Mouse (Mus musculus) thymus, adult 18-20 months (tissue): Measurements from ENCODE around the gene Pdzd11.

ENCODE experiments used
- DNase-seq, 2 experiments: peaks; one replicate each; pipeline ENCODE4 v3.0.0; 2022; ENCODE audit warnings: mixed read lengths in 2 of 2

The Pdzd11 gene

DNA sequence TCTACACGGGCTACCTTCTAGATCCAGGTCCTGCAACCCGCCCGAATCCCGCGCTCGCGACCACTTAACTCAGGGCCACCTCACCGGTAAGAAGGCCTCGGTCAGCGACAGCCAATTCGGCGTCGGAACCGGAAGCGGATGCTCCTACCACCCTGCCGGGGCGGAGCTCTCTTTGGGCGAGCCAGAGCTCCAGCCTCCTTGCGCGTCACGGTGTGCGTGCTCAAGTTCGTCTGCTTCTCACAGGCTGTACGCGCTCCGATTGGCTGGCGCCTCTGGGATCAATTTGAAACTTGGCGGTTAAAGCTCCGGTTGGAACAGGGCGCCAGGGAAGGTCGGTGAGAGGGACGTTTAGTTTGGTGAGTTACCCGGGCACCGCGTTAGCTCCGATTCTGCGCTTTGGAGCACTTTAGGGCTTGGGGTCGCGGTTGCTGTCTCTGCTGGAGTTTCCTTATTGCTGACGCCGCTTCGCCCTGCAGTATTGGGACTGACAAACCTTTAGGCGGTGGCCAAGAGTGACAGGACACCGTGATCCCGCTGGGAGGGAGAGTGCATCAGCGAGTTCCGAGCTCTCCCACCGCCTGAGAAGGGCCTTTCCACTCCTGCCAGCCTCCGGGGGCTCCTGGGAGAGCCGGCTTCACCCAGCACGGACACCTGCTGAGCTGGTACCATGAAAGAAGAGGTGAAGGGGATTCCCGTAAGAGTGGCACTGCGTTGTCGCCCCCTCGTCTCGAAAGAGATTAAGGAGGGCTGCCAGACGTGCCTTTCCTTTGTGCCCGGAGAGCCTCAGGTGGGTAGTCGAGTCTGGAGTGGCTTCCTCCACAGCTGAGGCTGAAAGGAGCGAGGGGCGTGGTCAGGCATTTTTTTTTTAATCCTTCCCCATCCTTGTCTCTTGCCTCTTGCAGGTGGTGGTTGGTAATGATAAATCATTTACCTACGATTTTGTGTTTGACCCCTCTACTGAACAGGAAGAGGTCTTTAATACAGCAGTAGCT lies at the start of gene Pdzd11:
Gene Pdzd11 (minus strand): TSS at position 767 of the 992 bp plus-strand sequence.
- peak; percentile 83 to 84 for DNase-seq

DNA sequence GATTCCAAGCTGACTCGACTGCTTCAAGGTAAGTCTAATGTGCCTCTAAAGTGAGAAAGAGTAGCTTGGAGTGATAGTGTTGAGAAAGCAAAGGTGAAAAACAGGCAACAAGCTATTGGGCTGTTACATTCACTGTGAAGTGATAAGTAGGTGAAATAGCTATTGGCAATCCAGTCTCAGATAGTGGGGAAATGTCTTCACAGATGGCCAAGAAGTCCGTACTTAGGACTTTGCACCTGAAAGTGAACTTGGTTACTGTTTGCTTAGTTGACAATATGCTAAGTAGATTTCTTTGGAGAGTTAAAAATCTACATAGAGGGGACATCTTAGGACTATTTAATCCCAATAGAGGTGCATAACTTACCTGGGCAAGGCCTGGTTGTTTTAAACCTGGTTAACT lies 38.5 kb upstream of the Pdzd11 start:
- DNase-seq, result no peak

DNA sequence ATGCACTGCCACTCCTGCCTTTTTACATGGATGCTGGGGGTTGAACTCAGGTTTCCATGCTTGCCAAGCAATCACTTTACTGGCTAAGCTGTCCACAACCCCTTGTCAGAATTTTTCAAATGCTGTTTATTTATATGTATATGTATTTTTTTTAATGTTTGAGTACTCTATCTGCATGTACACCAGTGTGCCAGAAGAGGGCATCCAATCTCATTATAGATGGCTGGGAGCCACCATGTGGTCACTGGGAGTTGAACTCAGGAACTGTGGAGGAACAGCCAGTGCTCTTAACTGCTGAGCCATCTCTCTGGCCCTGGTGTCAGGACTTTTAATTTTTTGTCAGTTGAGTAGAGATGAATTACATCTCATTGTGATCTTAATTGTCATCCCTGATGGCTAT lies 26.5 kb upstream of the Pdzd11 start:
- DNase-seq, result no peak

DNA sequence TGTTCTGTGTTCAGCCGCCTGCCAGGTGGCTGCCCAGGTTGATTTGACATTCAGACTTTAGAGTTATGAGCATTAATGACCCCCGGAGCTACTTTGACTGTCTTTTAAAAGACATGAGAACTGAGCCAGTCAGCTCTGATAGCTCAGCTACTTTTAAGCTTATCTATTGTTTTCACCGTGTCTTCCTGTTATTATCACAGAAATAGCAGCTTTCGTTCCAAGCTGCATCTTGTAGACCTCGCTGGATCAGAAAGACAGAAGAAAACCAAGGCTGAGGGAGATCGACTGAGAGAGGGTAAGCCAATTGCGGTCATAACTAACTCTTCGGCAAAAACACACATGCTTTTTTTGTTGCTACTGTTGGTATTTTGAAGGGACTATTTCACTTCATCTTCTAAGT lies 12.1 kb upstream of the Pdzd11 start:
- no peak for DNase-seq

DNA sequence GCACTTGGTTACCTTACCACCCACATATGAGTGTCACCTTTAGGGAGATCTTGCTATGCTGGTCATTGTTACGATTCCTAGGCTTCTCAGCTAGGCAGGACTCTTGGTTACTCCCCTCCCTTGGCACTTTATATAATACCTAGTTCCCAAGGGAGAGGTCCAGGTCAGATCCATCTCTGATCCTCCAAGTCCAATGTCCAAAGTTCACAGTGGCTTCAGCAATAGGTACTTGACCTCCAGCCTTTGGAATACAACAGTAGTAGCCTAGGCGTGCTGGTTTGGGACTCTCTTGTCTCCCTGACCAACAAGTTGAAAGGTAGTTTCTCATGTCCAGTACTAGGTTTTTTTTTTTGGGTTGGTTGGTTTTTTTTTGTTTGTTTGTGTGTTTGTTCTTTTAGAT lies 2.7 kb upstream of the Pdzd11 start:
- DNase-seq, result no peak

DNA sequence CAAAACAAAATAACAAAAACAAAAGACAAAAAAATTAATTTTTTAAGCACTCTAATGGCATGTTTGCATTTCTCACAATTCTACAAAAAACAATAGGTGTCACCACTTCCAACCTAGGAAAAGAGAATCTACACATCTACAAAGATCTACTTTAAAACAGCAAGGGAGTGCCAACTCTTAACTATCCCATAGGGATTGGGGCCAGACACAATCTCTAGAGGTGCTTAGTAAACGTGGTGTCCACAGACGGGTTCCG lies 894 bp downstream of the Pdzd11 start, which contains the start of gene Kif4:
Gene Kif4 (plus strand): TSS at position 192 of the 256 bp plus-strand sequence.
- DNase-seq, result no peak

DNA sequence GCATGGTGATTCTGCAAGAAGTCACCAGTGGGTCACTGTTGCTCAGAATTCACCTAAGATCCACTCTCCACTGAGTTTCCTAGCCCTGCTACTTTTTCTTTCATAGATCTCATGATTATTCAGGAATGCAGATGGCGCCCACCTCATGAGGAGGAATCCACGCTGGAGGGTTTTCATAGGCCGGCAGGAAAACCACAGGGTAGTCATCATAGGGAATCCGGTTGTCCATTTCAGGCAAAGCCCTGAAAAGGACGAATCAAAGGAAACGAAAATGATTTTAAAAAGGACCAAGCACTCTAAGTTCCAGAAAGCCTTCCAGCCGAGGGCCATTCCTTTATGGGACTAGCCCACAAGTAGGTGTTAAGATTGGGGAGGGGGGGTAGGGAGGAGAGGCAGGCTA lies 1.2 kb downstream of the Pdzd11 start:
- DNase-seq, result no peak

DNA sequence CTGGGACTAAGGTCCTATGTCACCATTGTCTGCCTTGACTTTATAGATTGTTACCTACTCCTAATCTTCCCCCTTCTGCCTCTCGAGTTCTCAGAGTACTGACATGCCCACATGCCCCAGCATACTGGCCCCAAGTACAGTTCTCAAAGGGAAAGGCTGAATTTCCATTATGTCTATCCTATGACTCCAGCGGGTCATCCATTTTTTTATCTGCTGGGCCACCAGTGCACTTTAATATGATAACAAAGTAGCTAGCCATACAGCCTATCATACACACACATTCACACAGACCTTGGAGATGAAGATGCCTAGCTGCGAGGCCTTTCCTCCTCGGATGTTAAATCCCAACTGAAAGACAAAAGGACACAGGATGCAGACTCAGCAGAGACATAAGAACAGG lies 2.1 kb downstream of the Pdzd11 start:
- DNase-seq, result no peak

DNA sequence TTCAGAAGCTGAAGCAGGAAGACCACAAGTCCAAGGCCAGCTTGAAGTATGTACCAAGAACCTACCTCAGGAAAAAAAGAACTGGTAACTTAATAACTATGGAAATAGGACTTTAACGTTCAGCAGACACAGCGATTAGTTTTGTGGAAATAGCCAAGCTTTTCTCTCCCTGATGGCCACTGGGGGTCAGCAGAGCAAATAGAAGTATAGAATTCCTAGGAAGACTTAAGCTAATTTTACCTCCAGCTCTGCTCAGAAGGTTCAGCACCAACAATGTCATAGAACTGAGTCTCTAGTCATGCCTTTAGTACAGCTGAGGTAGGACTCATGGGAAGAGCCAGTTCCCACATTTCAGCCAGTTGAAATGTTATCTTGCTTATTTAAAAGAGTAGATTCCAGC lies 5.0 kb downstream of the Pdzd11 start:
- no peak for DNase-seq

DNA sequence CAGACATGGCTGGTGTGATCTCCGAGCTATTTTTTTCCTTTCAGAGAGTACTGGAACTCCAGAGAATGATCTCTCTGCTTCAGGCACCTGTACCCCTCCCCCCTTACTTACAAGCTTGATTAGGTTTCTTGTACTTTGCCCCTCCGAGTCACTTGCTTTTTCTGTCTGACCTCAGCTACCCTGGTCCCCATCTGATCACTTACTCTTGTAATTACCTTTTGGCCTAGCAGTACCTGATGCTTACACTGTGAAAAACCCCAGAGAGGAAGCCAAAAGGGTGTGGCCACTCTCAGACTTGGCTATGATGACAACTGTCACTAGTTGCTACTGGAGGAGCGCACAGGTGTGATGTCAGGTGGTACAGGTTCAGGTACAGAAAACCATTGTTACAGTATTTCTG lies 7.9 kb downstream of the Pdzd11 start:
- DNase-seq, result no peak

DNA sequence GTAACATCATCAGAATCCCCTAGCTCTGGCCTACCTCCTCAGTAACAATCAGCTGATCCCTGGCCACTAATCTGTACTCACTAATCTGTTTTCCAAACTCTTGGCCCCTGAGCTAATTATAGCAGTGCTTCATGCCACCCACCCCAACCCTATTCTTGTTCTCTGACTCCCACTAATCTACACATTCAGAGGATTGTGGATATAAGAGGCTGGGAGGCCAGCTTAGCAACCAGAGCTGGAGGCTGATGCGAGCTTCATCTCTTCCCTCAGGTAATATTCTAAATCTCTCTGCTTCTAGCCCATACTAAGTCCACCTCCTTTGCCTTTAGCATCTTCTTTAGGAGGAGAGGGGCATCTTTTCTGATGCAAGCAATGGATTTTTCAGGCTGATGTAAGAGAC lies 21.1 kb downstream of the Pdzd11 start, which contains the start of gene Arr3:
Gene Arr3 (plus strand): TSS at position 184 of the 400 bp plus-strand sequence.
- DNase-seq, result no peak

DNA sequence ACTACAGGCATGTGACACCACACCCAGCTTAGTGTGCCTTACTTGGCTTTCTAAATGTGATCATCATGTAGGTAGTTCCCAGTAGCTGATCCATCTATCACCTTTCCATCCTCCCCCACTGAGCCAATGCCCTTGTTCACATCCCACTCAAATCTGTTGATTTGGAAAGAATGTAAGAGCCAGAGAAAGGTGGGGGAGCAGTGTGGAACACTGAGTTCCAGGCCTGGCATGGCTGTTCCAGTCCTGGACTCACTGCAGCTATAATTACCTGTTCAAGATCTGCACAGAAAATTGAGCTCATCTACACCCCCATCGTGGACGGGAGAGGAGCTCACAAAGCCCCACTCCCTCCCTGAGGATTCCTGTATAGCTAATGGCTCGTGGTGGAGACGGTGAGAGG lies 26.6 kb downstream of the Pdzd11 start:
- no peak for DNase-seq

DNA sequence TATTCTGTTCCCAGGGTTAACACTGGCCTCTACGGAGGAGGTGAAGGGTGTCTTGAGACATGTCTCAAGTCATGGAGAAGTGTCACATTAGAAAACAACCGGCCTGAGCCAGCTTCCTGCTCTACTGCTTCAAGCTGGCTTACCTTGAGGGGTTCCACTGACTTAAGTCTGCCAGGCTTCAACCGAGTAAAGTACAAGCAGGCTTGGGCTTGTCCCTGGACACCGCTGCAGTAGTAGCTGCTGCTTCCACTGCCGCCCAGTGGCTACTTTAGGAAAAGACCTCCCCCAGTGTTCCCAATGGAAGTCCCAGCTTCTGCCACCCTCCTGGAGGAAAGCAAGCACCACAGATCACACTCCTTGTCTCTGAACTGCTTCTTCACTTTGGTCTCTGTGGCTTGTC lies 28.9 kb downstream of the Pdzd11 start:
- DNase-seq, result no peak

DNA sequence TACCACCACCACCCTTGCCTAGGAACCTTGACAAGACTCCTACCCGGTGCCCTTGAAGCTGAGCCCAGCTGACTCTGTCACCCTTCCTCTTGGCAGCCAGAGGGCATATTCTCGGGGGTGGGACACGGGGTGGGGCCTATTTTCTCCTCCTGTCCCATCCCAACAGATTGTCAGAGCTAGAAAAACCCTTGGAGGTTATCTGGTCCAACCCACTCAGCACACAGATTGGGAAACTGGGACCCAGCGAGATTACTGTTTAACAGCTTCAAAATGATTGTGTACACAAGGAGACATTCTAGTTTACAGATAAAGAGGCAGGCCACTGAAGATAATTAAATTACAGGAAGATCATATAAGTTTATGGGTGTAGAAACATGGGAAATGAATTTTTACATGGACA lies 31.6 kb downstream of the Pdzd11 start, which contains the start of gene P2ry4:
Gene P2ry4 (minus strand): TSS at position 79 of the 400 bp plus-strand sequence.
- DNase-seq, result no peak
